Mouse (Mus musculus) urinary bladder, postnatal 14 days (tissue): ENCODE results near the gene Xylt1.
A peak's percentile ranks its signal among the peaks of the same experiment; 100 is the strongest.

Experiments used
- DNase-seq: peaks from one replicate; pipeline ENCODE4 v3.0.0; 2021; ENCODE audit warnings: low spot score

Gene Xylt1

GRCm38 (mm10) chr7:117481404-117481803, 100.6 kb downstream of the Xylt1 start:
- DNase-seq: no peak

GRCm38 (mm10) chr7:117482701-117483100, 101.9 kb downstream of the Xylt1 start:
- no peak for DNase-seq

GRCm38 (mm10) chr7:117484589-117484988, 103.8 kb downstream of the Xylt1 start:
- DNase-seq: no peak

- DNase-seq: no peak
These were observed 104.3 kb downstream of the Xylt1 start for GRCm38 (mm10) chr7:117484989-117485536.

GRCm38 (mm10) chr7:117486425-117487172, 105.8 kb downstream of the Xylt1 start:
- no peak for DNase-seq

GRCm38 (mm10) chr7:117487173-117487490, 106.4 kb downstream of the Xylt1 start:
- DNase-seq: no peak

GRCm38 (mm10) chr7:117489973-117490372, 109.2 kb downstream of the Xylt1 start:
- no peak for DNase-seq

GRCm38 (mm10) chr7:117490500-117491205, 109.9 kb downstream of the Xylt1 start:
- DNase-seq: no peak

- DNase-seq: no peak
These were observed 110.7 kb downstream of the Xylt1 start for GRCm38 (mm10) chr7:117491495-117491894.

- DNase-seq: peak; percentile 27
These were observed 113.4 kb downstream of the Xylt1 start for GRCm38 (mm10) chr7:117494210-117494609.

- peak; percentile 20 for DNase-seq
These were observed 114.0 kb downstream of the Xylt1 start for GRCm38 (mm10) chr7:117494618-117495310.

- DNase-seq: no peak
These were observed 115.0 kb downstream of the Xylt1 start for GRCm38 (mm10) chr7:117495751-117496150.

- no peak for DNase-seq
These were observed 117.4 kb downstream of the Xylt1 start for GRCm38 (mm10) chr7:117498173-117498572.

GRCm38 (mm10) chr7:117501355-117502181, 120.8 kb downstream of the Xylt1 start:
- DNase-seq: no peak

GRCm38 (mm10) chr7:117502415-117502814, 121.6 kb downstream of the Xylt1 start:
- DNase-seq: no peak

GRCm38 (mm10) chr7:117503714-117504113, 122.9 kb downstream of the Xylt1 start:
- DNase-seq: no peak

- peak; percentile 16 for DNase-seq
These were observed 125.0 kb downstream of the Xylt1 start for GRCm38 (mm10) chr7:117505791-117506190.

- no peak for DNase-seq
These were observed 126.6 kb downstream of the Xylt1 start for GRCm38 (mm10) chr7:117507351-117507750.

- no peak for DNase-seq
These were observed 127.3 kb downstream of the Xylt1 start for GRCm38 (mm10) chr7:117508090-117508489.

- no peak for DNase-seq
These were observed 129.3 kb downstream of the Xylt1 start for GRCm38 (mm10) chr7:117510113-117510512.

GRCm38 (mm10) chr7:117512301-117512700, 131.5 kb downstream of the Xylt1 start:
- DNase-seq: no peak

- DNase-seq: no peak
These were observed 135.0 kb downstream of the Xylt1 start for GRCm38 (mm10) chr7:117515794-117516193.
